Mouse (Mus musculus) layer of hippocampus, adult 8-10 months (tissue): Measurements from ENCODE around the gene Lrrc8e. TPM values are rescaled to one million over a fixed set of nuclear protein-coding genes. Genes with fewer than 3 reads are reported as not detected.

Source experiments
- DNase-seq, 2 experiments: peaks; one replicate each; pipeline ENCODE4 v3.0.0; 2022; ENCODE audit warnings: low spot score in 2 of 2
- total RNA-seq, 4 experiments: library from RNA; stranded (reverse); gene quantifications; 2 replicates each; pipeline ENCODE4 v1.2.4; 2022

The Lrrc8e gene
- total RNA-seq: under 1 TPM in 2 of 4 experiments, not detected in 2; 0.11 to 0.16 TPM

DNA sequence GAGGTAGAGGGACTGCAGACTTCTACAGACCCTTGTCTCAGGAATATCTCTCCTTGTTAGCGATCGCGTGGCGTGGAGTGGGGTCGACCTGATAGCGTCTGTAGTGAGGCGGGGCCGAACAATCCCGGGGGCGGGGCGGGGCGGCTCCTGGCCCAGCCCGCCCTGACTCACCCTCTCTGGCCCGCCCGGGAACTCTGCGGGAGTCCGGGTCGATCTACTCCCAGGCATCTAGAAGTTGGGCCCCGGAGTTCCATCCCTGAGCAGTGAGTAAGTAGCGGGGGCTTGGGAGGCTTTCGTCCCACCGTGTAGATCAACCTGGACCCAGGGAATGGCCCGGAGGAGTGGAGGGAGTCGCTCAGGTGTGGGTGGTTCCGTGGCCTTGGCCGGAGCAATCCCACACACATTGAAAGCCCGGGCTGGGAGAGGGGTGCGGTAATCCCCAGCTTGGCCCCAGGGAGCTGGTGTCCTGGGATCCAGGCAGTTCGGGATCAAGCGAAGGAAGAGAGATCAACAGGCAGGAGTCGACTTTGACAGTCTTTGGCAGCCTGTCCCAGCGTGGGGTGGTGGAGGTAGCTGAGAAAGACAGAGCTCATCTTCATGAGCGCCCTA is at the start of gene Lrrc8e:
TSS of gene Lrrc8e (plus strand) at position 89 of the 609 bp plus-strand sequence.
- DNase-seq: no peak

DNA sequence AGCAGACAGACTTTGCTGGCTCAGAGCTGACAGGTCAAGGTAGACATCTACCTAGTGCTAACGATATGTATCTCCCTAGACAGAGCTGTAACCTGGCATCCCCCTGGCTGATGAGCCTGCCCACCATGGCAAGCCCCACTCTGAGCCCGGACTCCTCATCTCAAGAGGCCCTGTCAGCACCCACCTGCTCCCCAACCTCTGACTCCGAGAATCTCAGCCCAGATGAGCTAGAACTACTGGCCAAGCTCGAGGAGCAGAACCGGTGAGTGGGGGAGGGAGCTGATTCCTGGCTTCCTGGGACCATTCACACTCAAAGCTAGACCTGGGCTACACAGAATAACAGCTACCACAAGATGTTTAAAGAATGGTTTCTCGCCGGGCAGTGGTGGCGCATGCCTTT is 43.2 kb upstream of the Lrrc8e start:
- DNase-seq: no peak

- no peak for DNase-seq
Observed at GRCm38 (mm10) chr8:4186151-4186550, 40.5 kb upstream of the Lrrc8e start.

DNA sequence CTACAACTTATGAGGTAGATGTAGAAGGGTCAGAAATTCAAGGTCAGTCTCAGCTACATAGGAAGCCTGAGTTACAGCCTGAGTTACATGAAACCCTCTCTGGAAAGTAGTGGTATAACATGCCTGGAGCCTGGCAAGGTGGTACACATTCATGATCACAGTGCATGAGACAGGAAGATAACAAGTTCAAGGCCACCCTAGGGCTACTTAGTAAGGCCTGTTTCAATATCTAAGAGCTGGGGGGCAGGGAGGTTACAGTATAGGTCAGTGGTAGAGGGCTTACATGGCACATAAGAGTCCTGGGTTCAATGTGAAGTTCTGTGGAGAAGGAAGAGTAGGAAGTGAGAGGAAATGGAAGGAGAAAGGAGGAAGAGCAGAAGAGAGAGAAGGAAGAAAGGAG is 38.0 kb upstream of the Lrrc8e start:
- no peak for DNase-seq

DNA sequence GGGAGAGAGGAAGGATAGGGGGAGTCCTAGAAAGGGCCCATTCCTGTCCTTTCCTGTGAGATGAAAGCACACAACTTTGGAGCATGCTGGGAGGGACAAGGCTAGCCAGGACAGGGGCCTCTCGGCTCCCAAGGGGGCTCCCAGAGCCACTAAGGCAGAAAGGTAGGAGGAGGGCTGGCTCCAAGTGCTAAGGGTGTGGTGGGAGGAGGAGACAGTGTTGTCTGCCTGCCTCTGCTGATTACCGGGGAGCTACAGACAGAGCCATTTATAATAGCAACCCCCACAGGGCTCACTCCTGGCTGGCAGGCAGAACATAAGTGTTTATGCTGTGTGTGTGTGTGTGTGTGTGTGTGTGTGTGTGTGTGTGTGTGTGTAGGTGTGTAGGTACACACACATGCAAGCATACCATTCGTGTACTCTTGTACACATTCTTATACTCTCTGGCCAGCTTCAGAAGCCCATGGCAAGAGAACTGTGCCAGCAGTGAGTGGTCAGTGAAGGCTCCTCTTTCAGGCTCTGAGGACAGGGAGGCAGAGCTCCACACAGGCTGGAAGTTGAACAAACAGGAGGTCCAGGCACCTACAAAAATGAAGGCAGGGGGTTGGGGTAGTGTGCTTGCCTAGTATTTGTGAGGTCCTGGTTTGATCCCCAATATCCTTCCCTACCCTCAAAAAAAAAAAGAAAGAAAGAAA is 37.5 kb upstream of the Lrrc8e start:
- DNase-seq: no peak

DNA sequence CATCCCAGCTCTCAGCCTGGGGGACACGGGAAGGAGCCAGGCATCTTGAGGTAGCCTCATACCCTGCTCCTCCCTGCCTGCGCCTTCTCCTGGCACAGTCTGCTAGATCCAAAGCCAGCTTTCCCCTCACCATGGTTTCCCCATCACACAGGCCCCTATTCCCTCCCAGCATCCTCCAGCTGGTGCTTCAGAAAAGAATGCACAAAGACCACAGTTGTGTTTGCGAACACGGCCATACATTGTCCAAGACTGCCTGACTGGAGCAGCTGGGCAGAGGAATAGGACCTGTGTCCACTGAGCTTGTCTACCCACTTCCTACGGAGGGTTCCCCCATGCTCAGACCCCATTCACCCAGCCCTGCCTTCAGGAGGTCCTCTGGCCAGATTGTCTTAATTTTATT is 34.3 kb upstream of the Lrrc8e start:
- peak; percentile 64 to 73 for DNase-seq

GRCm38 (mm10) chr8:4192807-4193587 is 33.6 kb upstream of the Lrrc8e start:
- DNase-seq: peak; percentile 85 to 93

- DNase-seq: no peak
Observed at GRCm38 (mm10) chr8:4193588-4193894, 33.1 kb upstream of the Lrrc8e start.

DNA sequence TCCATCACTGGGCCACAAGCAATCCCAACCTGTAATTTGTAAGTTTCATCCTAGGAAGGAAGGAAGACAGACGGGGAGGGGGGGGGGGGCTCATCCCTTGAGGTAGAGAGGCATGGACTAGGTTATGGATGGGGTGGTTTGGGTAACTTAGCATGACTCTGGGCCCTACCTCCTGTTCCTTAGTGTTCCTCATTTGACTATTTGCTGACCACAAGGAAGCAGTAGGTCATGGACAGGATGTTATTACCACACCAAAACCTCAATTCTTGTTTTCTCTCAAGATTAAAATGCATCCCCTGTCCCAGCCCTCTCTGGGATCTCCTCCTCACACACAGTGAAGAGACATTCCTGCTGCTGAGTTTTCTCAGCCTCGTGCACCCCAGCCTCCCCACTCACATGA is 25.3 kb upstream of the Lrrc8e start:
- DNase-seq: no peak

- DNase-seq: no peak
Observed at GRCm38 (mm10) chr8:4205246-4206123, 21.1 kb upstream of the Lrrc8e start.

- peak in 1 of 2 experiments; percentile 38 for DNase-seq
Observed at GRCm38 (mm10) chr8:4206182-4207015, 20.2 kb upstream of the Lrrc8e start.

DNA sequence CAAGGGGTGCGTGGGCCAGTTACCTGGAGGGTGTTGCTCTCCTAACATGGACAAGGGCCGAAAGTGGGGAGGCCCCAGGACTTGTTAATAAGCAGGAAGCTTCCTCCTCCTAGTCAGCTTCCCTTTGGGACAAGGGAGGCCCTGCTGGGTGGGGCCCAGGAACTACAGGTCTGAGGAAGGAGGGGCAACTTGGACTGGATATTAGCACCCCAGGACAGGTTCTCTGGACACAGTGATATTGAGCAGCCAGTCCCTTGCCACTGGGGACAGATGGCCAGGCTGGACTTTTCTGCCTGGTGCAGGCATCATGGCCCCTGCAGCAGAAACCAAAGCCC is 19.6 kb upstream of the Lrrc8e start:
- DNase-seq: no peak

- no peak for DNase-seq
Observed at GRCm38 (mm10) chr8:4211097-4211496, 15.5 kb upstream of the Lrrc8e start.

DNA sequence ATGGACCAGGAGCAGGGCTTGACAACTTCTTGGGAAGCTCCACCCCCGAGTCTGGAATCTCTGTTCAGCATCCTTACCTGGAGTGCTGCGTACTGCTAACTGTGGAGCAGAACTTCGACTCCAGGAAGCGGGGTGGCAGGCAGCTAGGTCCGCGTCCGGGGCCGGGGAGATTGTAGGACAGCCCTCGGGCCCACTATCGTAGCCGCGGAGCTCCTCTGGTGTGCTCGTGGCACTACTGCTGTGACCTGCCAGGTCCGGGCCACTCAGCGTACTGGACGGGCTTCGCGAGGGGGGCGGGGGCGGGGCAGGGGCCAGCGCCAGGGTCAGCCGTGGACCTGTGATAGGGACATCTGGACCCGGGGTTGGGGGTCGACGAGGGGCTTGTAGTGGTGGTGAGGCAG is 13.8 kb upstream of the Lrrc8e start:
- no peak for DNase-seq

- no peak for DNase-seq
Observed at GRCm38 (mm10) chr8:4213210-4214005, 13.2 kb upstream of the Lrrc8e start.

DNA sequence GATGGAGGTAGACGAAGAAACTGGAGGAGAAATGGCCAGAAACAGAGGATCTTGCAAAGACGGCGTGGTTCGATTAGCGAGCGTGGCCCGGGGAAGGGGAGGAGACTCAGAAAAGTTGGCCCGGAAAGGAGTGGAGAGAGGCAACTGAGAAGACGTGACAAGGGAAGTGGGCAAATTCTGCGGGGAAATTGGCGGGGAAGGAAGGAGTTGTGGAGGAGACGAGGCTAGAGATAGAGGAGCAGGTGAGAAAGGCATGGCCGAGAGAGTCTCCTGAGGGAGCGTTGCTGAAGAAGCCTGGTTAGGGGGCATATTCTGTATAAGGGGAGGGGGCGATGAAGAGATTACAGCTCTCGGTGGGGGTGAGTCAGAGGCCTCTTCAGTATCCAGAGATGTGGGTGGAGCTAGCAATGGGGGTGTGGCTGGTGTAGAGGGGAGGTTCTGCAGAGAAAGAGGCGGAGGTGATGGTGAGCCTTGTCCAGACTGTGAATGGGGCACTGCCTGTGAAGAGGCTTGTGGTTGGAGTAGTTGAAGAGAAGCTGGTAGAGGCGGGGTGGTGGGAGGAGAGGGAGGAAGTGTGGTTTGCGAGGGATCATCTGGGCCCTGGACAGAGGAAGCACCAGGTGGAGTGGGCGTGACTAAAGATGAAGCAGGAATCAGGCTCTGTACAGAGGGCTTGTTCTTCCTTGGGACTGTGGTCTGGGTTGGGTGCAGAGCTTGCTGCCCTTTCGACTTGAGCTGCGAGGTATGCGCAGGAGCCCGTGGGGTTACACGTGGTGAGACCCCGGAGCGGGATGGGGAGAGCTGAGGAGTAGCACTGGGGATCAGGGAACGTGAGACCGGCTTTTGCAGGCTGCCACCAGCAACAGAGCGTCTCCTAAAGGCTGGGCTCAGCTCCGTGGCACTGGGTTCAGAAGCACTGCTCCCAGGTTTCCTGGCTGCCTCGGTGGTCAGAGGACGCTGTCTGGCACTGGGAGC is 12.3 kb upstream of the Lrrc8e start:
- no peak for DNase-seq

GRCm38 (mm10) chr8:4216296-4216695 is 10.3 kb upstream of the Lrrc8e start:
- no peak for DNase-seq

- DNase-seq: peak; percentile 54 to 57
Observed at GRCm38 (mm10) chr8:4216791-4217621, 9.6 kb upstream of the Lrrc8e start, which contains the start of gene Prr36. Prr36 (minus strand) TSS chr8:4217459.
